In the genomic region with DNA sequence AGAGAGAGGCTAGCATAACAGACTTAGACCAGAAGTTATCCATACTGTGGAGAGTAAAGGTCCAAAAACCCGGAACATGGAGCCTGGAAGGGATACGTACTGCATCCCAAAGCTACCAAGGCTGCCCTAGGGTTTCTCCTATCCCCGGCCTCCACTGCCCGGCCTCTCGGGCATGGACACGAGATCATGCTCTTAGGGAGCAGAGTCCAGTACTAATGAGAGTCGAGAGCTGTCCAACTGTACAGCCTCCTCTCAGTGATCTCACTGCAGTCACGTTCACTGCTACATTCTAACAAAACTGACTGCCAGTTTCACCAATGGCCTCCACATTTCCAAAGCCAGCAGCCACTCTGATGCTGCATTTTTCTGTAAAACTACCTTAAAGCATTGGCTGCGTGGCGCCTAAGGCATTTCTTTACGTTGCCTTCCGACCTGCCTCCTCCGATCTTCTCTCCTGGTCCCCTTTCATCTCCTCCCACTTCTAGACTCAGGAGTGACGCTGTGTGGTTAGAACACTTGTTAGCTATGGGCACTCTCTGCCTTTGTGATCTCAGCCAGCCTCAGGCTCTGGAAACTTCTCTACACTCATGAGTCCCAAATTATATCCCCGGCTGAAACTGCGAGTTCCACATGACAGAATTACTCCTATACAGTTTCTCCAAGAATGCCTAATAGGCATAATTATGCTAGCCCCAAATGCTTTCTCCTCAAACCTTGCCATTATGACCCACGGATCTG, we compare ENCODE assay signal across 19 mouse cellular contexts. TPM values are rescaled to one million over a fixed set of nuclear protein-coding genes. Genes with fewer than 3 reads are reported as not detected.
DNase-seq lines count a peak whose midpoint lies in the region; ATAC-seq and TF ChIP-seq lines count a peak whose summit lies in the region.
"Had no signal": no experiment of that assay in that cellular context is flagged by ENCODE, and none has a peak within 500 bp of the region (broad histone marks: within the 10 kb centered on the region; RNA-seq: fewer than 3 reads in every experiment).

No protein-coding gene starts in this region.

- TF ChIP-seq EP300 in lung, postnatal 0 days (IDR thresholded peaks at IDR 0.05), result no peak

- ATAC-seq in forebrain, embryonic 11.5 days (replicated peaks; ENCODE audit: low FRiP score), result no peak
- ATAC-seq in forebrain, postnatal 0 days, result no peak
- no peak for ATAC-seq in lung, postnatal 0 days
- peak; percentile 88 for ATAC-seq in kidney, embryonic 16.5 days (ENCODE audit: low FRiP score, low TSS enrichment)
- ATAC-seq: CD4-positive, CD25-positive, alpha-beta regulatory T cell, adult 4 months; midbrain, embryonic 13.5 days had no signal

- DNase-seq in forebrain, embryonic 11.5 days (ENCODE audit: low spot score), result peak; percentile 48
- DNase-seq in forebrain, postnatal 0 days, result no peak
- DNase-seq in lung, postnatal 0 days (ENCODE audit: low spot score), result no peak
- no peak for DNase-seq in lung, postnatal 14 days
- no peak for DNase-seq in urinary bladder, postnatal 10 days (ENCODE audit: low spot score)
- no peak for DNase-seq in right cerebral cortex, adult 18-20 months
- DNase-seq: cerebellum, adult 9-11 months; gastrocnemius, postnatal 14 days; heart, postnatal 10 days; lung, adult 18-20 months; retina, postnatal 1 day; thymus, postnatal 4 days had no signal

- H3K4me1 ChIP-seq in forebrain, embryonic 11.5 days (replicated peaks; ENCODE audit: control insufficient read depth, insufficient read depth, low read length), result no peaks in the 10 kb centered on the region
- 0 out of 2 replicates have a peak, but pooled peaks cover 4% of the 10 kb centered on the region for H3K4me1 ChIP-seq in forebrain, postnatal 0 days (ENCODE audit: insufficient read depth)
- peaks cover 7% of the 10 kb centered on the region; the same call in 1 of the 2 replicates for H3K4me1 ChIP-seq in lung, postnatal 0 days (ENCODE audit: insufficient read depth, low read depth, low read length)
- peaks cover 33% of the 10 kb centered on the region for H3K4me1 ChIP-seq in kidney, embryonic 16.5 days (ENCODE audit: insufficient read depth, low read length)

- no peak overlapping the region for H3K27ac ChIP-seq in forebrain, embryonic 11.5 days (ENCODE audit: low read depth, low read length)
- H3K27ac ChIP-seq in forebrain, postnatal 0 days (ENCODE audit: low read depth, low read length), result no peak overlapping the region
- 0 out of 2 replicates have a peak overlapping the region, but pooled peaks have one; percentile 14 for H3K27ac ChIP-seq in lung, postnatal 0 days (ENCODE audit: low read length)
- H3K27ac ChIP-seq in kidney, embryonic 16.5 days (ENCODE audit: low read length), result peak overlapping the region; percentile 35
- H3K27ac ChIP-seq: hindbrain, embryonic 14.5 days; macrophage; midbrain, embryonic 13.5 days had no signal

- no peaks in the 10 kb centered on the region for H3K27me3 ChIP-seq in forebrain, embryonic 11.5 days (ENCODE audit: control insufficient read depth, insufficient read depth, low read length)
- H3K27me3 ChIP-seq in forebrain, postnatal 0 days (ENCODE audit: insufficient read depth, low read length), result no peaks in the 10 kb centered on the region
- no peaks in the 10 kb centered on the region for H3K27me3 ChIP-seq in lung, postnatal 0 days (replicated peaks; ENCODE audit: insufficient read depth, low read length)
- H3K27me3 ChIP-seq in kidney, embryonic 16.5 days (ENCODE audit: insufficient read depth, low read length), result no peaks in the 10 kb centered on the region
- H3K27me3 ChIP-seq in myocyte (ENCODE audit: control insufficient read depth, insufficient read depth, insufficient read length), result no peaks in the 10 kb centered on the region
- H3K27me3 ChIP-seq: midbrain, embryonic 13.5 days had no signal

- WGBS in forebrain, embryonic 11.5 days, result 91% methylated on average over 17 of the region's 17 CpGs
- WGBS in forebrain, postnatal 0 days, result 89% methylated on average over 17 of the region's 17 CpGs
- WGBS in lung, postnatal 0 days, result 76% methylated on average over 17 of the region's 17 CpGs
- 60% methylated on average over 17 of the region's 17 CpGs for WGBS in kidney, embryonic 16.5 days

- H3K4me3 ChIP-seq in forebrain, embryonic 11.5 days (ENCODE audit: low read depth, low read length), result no peak overlapping the region
- no peak overlapping the region for H3K4me3 ChIP-seq in forebrain, postnatal 0 days (ENCODE audit: low read depth, low read length)
- H3K4me3 ChIP-seq in lung, postnatal 0 days (ENCODE audit: low read depth, low read length), result no peak overlapping the region
- H3K4me3 ChIP-seq in kidney, embryonic 16.5 days (ENCODE audit: low read length), result no peak overlapping the region
- no peak overlapping the region for H3K4me3 ChIP-seq in myocyte
- H3K4me3 ChIP-seq: midbrain, embryonic 13.5 days had no signal

- H3K9ac ChIP-seq in forebrain, embryonic 11.5 days (ENCODE audit: low read length), result no peak overlapping the region
- no peak overlapping the region for H3K9ac ChIP-seq in forebrain, postnatal 0 days
- H3K9ac ChIP-seq in lung, postnatal 0 days (replicated peaks; ENCODE audit: low read depth), result no peak overlapping the region
- no peak overlapping the region for H3K9ac ChIP-seq in kidney, embryonic 16.5 days (replicated peaks; ENCODE audit: low read length)
- H3K9ac ChIP-seq: hindbrain, embryonic 14.5 days; midbrain, embryonic 13.5 days had no signal

- H3K4me2 ChIP-seq in forebrain, embryonic 11.5 days (ENCODE audit: low read depth, low read length, severe bottlenecking), result no peak overlapping the region
- no peak overlapping the region for H3K4me2 ChIP-seq in forebrain, postnatal 0 days (ENCODE audit: low read depth)
- H3K4me2 ChIP-seq in lung, postnatal 0 days (replicated peaks; ENCODE audit: low read depth, low read length), result no peak overlapping the region
- H3K4me2 ChIP-seq in kidney, embryonic 16.5 days (replicated peaks; ENCODE audit: low read depth, low read length), result no peak overlapping the region
- peak overlapping the region; percentile 1 for H3K4me2 ChIP-seq in myocyte (ENCODE audit: low read depth)
- H3K4me2 ChIP-seq: hindbrain, embryonic 14.5 days; midbrain, embryonic 13.5 days had no signal

- no peak for TF ChIP-seq POLR2A in myocyte (IDR thresholded peaks at IDR 0.05; ENCODE audit: insufficient read length, low read depth)

- H3K9me3 ChIP-seq in forebrain, embryonic 11.5 days (ENCODE audit: control insufficient read depth, low read length), result no peaks in the 10 kb centered on the region
- H3K9me3 ChIP-seq in forebrain, postnatal 0 days (ENCODE audit: low read length), result 0 out of 2 replicates have a peak, but pooled peaks cover under 1% of the 10 kb centered on the region
- no peaks in the 10 kb centered on the region for H3K9me3 ChIP-seq in lung, postnatal 0 days (ENCODE audit: low read length)
- H3K9me3 ChIP-seq in kidney, embryonic 16.5 days (ENCODE audit: low read length), result no peaks in the 10 kb centered on the region

- peaks cover 97% of the 10 kb centered on the region for H3K79me2 ChIP-seq in myocyte (ENCODE audit: control insufficient read depth, insufficient read depth)

- TF ChIP-seq CTCF in forebrain, postnatal 0 days (IDR thresholded peaks at IDR 0.05; ENCODE audit: low read depth), result no peak
- no peak for TF ChIP-seq CTCF in lung, postnatal 0 days (IDR thresholded peaks at IDR 0.05)

- no peaks in the 10 kb centered on the region for H3K36me3 ChIP-seq in forebrain, embryonic 11.5 days (ENCODE audit: control insufficient read depth, insufficient read depth, low read length)
- no peaks in the 10 kb centered on the region for H3K36me3 ChIP-seq in forebrain, postnatal 0 days (ENCODE audit: insufficient read depth)
- H3K36me3 ChIP-seq in lung, postnatal 0 days (ENCODE audit: insufficient read depth, low read length), result no peaks in the 10 kb centered on the region
- no peaks in the 10 kb centered on the region for H3K36me3 ChIP-seq in kidney, embryonic 16.5 days (ENCODE audit: insufficient read depth, low read length)
- H3K36me3 ChIP-seq in myocyte (ENCODE audit: control insufficient read depth, insufficient read depth), result no peaks in the 10 kb centered on the region
- H3K36me3 ChIP-seq: G1E; midbrain, embryonic 13.5 days had no signal

- H3ac ChIP-seq in myocyte (ENCODE audit: control insufficient read depth, insufficient read length), result no peak overlapping the region

TF ChIP-seq in myocyte, 11 proteins besides CTCF, POLR2A, EP300 and RAD21:
- TF ChIP-seq USF1 (IDR thresholded peaks at IDR 0.05; ENCODE audit: low read depth) (no peak), POLR2AphosphoS2 (IDR thresholded peaks at IDR 0.05; ENCODE audit: insufficient read length, low read depth) (no peak), TCF12 (IDR thresholded peaks at IDR 0.05; ENCODE audit: insufficient read depth, poor library complexity, severe bottlenecking) (no peak), E2F4 (IDR thresholded peaks at IDR 0.05; ENCODE audit: insufficient read depth) (no peak), CEBPB (IDR thresholded peaks at IDR 0.05; ENCODE audit: insufficient read depth, poor library complexity, severe bottlenecking) (no peak), MYOD1 (IDR thresholded peaks at IDR 0.05; ENCODE audit: control insufficient read depth in 1 of 3, insufficient read length in 2 of 3, low read depth in 2 of 3) (no peak), TCF3 (IDR thresholded peaks at IDR 0.05; ENCODE audit: insufficient read length, low read depth) (no peak), MAX (IDR thresholded peaks at IDR 0.05; ENCODE audit: low read depth) (no peak), REST (IDR thresholded peaks at IDR 0.05; ENCODE audit: insufficient read depth, insufficient read length) (no peak), SRF (IDR thresholded peaks at IDR 0.05; ENCODE audit: control insufficient read depth, insufficient read length, low read depth) (no peak), MYOG (IDR thresholded peaks at IDR 0.05; ENCODE audit: control insufficient read depth in 1 of 3, insufficient read depth in 1 of 3, insufficient read length in 2 of 3, low read depth in 2 of 3) (no peak)

RNA-seq across cellular contexts. Expression of a gene that starts 36.1 kb away (rescaled TPM):
- polyA plus RNA-seq in forebrain, embryonic 11.5 days (2014; fragmentation: Nextera tagmentation; extraction: Ambion mirVana), result 35.1 and 35.3 TPM in 2 replicates
- 54.5 and 64.6 TPM in 2 replicates for total RNA-seq in forebrain, postnatal 0 days (2014; rRNA removed)
- 56.2 and 77.2 TPM in 2 replicates for polyA plus RNA-seq in forebrain, postnatal 0 days (2015; fragmentation: Nextera tagmentation; extraction: Ambion mirVana)
- 48.9 and 50.4 TPM in 2 replicates for polyA plus RNA-seq in lung, postnatal 0 days (2015; fragmentation: Nextera tagmentation; extraction: Ambion mirVana)
- 62.4 and 71.5 TPM in 2 replicates for polyA plus RNA-seq in kidney, embryonic 16.5 days (2015; fragmentation: Nextera tagmentation; extraction: Ambion mirVana)
- 19.1 TPM for polyA plus RNA-seq in myocyte (2012; fragmentation: generic; extraction: Trizol)
- polyA plus RNA-seq: G1E had no signal

Comparison
In these comparisons a context has a peak if more than half of its experiments do, and no peak if none do; other contexts are left out.
1. H3K27ac ChIP-seq: peak in lung, postnatal 0 days (single experiment) and kidney, embryonic 16.5 days (single experiment); none in forebrain, embryonic 11.5 days (single experiment) and forebrain, postnatal 0 days (single experiment).